ENCODE assay signal across 8 mouse cellular contexts in the genomic region with DNA sequence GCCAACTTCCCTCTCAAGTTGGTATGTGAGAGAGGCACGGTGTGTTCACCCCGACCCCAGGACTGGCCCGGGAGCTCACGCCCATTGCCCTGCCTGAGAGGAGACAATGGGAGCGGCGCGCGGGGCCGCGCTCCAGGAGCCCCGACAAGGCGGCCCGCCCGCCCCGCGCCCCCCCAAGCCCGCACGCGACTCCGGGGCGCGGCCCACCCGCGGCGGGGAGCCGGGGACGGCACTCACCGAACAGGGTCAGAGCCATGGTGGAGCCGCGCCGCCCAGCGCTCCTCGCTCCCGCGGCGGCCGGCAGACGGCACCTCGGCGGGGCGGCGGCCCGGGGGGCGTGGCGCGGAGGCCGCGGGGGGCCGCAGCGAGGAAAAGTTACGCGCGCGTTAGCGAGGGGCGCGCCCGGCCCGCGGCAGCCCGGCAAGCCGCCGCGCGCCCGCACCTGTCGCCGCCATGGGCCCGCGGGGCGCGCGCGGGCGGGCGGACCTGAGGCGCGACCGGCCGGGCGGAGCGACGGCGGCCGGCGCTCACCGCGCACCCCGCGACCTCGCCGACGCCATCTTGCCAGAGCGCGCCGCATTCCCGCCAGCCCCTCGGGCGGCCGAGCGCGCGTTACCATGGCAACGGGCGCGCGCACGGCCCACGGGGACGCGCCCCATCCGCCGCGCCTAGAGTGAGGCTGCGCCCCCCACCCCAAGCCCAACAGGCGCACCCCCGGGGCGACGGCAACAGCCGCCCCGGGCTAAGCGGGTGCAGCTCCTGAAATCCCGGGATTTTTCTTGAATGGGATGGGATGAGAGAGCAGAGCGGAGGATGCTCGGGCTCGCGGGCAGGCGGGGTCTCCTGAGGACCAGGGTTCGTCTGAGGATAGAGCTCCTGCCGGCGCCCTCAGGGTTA. TPM values are rescaled to one million over a fixed set of nuclear protein-coding genes. Genes with fewer than 3 reads are reported as not detected.
DNase-seq lines count a peak whose midpoint lies in the region; ATAC-seq lines count a peak whose summit lies in the region.

Chn1 (minus strand) TSS at position 561 of the 897 bp plus-strand sequence.

- 0 out of 2 replicates have a peak, but pooled peaks cover 3% of the 10 kb centered on the region for H3K4me1 ChIP-seq in embryonic facial prominence, embryonic 15.5 days
- peaks cover 2 to 23% of the 10 kb centered on the region in 2 experiments; a peak in 3 of 4 replicates for H3K4me1 ChIP-seq in heart, embryonic 14.5 days (ENCODE audit: control insufficient read depth in 2 of 2, insufficient read depth in 2 of 2, low read length in 2 of 2)
- no peaks in the 10 kb centered on the region for H3K4me1 ChIP-seq in liver, embryonic 11.5 days (replicated peaks; ENCODE audit: control insufficient read depth, insufficient read depth, low read length)

- peak; percentile 52 for DNase-seq in A20 (ENCODE audit: low read depth, low spot score)
- peak; percentile 73 for DNase-seq in adrenal gland, postnatal 25 days
- peak; percentile 77 for DNase-seq in kidney, postnatal 14 days
- peak; percentile 74 for DNase-seq in liver, embryonic 11.5 days (ENCODE audit: low spot score)
- peak; percentile 86 for DNase-seq in neural tube, embryonic 10.5 days (ENCODE audit: extremely low spot score, low spot score)
- peak; percentile 4 to 6 for DNase-seq in thymus, adult 18-20 months

- peak; percentile 88 for ATAC-seq in embryonic facial prominence, embryonic 15.5 days (ENCODE audit: insufficient number of reproducible peaks, low FRiP score, low TSS enrichment, low read depth)
- peak; percentile 84 for ATAC-seq in heart, embryonic 14.5 days (ENCODE audit: insufficient number of reproducible peaks, insufficient read depth, low FRiP score, low read depth)
- peak; percentile 83 for ATAC-seq in liver, embryonic 11.5 days (replicated peaks; ENCODE audit: low FRiP score)

- H3K4me2 ChIP-seq in embryonic facial prominence, embryonic 15.5 days (replicated peaks) = peak within 1 kb of the TSS; percentile 89
- H3K4me2 ChIP-seq in heart, embryonic 14.5 days (ENCODE audit: low read length) = peak within 1 kb of the TSS; percentile 87
- H3K4me2 ChIP-seq in liver, embryonic 11.5 days = peak within 1 kb of the TSS; percentile 97

- peak within 1 kb of the TSS; percentile 34; the same call in 1 of the 2 replicates for H3K27ac ChIP-seq in embryonic facial prominence, embryonic 15.5 days (replicated peaks)
- H3K27ac ChIP-seq in heart, embryonic 14.5 days (replicated peaks in 1 of 2; ENCODE audit: control insufficient read depth in 1 of 2, insufficient read depth in 1 of 2, low read depth in 2 of 2, low read length in 2 of 2) = peak within 1 kb of the TSS in 1 of 2 experiments; percentile 65; a peak in 2 of 4 replicates
- no peak within 1 kb of the TSS for H3K27ac ChIP-seq in liver, embryonic 11.5 days (ENCODE audit: low read depth, low read length)

- H3K36me3 ChIP-seq in embryonic facial prominence, embryonic 15.5 days = no peaks in the 10 kb centered on the region
- H3K36me3 ChIP-seq in heart, embryonic 14.5 days (ENCODE audit: control insufficient read depth, insufficient read depth, low read length) = no peaks in the 10 kb centered on the region
- H3K36me3 ChIP-seq in liver, embryonic 11.5 days (ENCODE audit: control insufficient read depth, insufficient read depth, low read length) = no peaks in the 10 kb centered on the region

- H3K27me3 ChIP-seq in embryonic facial prominence, embryonic 15.5 days = peaks cover 4% of the 10 kb centered on the region; the same call in 1 of the 2 replicates
- no peaks in the 10 kb centered on the region; the same call in 1 of the 2 replicates for H3K27me3 ChIP-seq in heart, embryonic 14.5 days (ENCODE audit: control insufficient read depth, insufficient read depth, low read length)
- peaks cover 21% of the 10 kb centered on the region for H3K27me3 ChIP-seq in liver, embryonic 11.5 days (replicated peaks; ENCODE audit: control insufficient read depth, insufficient read depth, low read length)

- H3K9me3 ChIP-seq in embryonic facial prominence, embryonic 15.5 days (replicated peaks) = no peaks in the 10 kb centered on the region
- H3K9me3 ChIP-seq in heart, embryonic 14.5 days (ENCODE audit: control insufficient read depth, low read length) = no peaks in the 10 kb centered on the region
- no peaks in the 10 kb centered on the region for H3K9me3 ChIP-seq in liver, embryonic 11.5 days (ENCODE audit: control insufficient read depth, low read length)

- WGBS in embryonic facial prominence, embryonic 15.5 days = under 1% methylated on average over 99 of the region's 131 CpGs
- under 1% methylated on average over 106 of the region's 131 CpGs for WGBS in heart, embryonic 14.5 days
- WGBS in liver, embryonic 11.5 days = under 1% methylated on average over 86 of the region's 131 CpGs

- H3K4me3 ChIP-seq in embryonic facial prominence, embryonic 15.5 days (replicated peaks) = peak within 1 kb of the TSS; percentile 60
- H3K4me3 ChIP-seq in heart, embryonic 14.5 days (ENCODE audit: control insufficient read depth in 1 of 2, insufficient read depth in 1 of 2, low read depth in 1 of 2, low read length in 2 of 2) = peak within 1 kb of the TSS; percentile 89 to 93
- peak within 1 kb of the TSS; percentile 82 for H3K4me3 ChIP-seq in liver, embryonic 11.5 days (ENCODE audit: low read depth, low read length)

- H3K9ac ChIP-seq in embryonic facial prominence, embryonic 15.5 days = peak within 1 kb of the TSS; percentile 55
- peak within 1 kb of the TSS; percentile 89 for H3K9ac ChIP-seq in heart, embryonic 14.5 days (ENCODE audit: low read length)
- H3K9ac ChIP-seq in liver, embryonic 11.5 days (ENCODE audit: low read depth, low read length) = peak within 1 kb of the TSS; percentile 70

RNA-seq across cellular contexts. Expression of gene Chn1, which starts in this region (rescaled TPM):
- 11.3 and 13.2 TPM in 2 replicates for total RNA-seq in adrenal gland, postnatal 25 days (2021)
- 24.7 and 25.2 TPM in 2 replicates for polyA plus RNA-seq in embryonic facial prominence, embryonic 15.5 days (2015; fragmentation: Nextera tagmentation; extraction: Ambion mirVana)
- 30.4 and 36.7 TPM in 2 replicates for polyA plus RNA-seq in heart, embryonic 14.5 days (2014; fragmentation: Nextera tagmentation; extraction: Ambion mirVana)
- 6.1 and 7.6 TPM in 2 replicates for polyA plus RNA-seq in liver, embryonic 11.5 days (2014; fragmentation: Nextera tagmentation; extraction: Ambion mirVana)

Comparison
In these comparisons a context has a peak if more than half of its experiments do, and no peak if none do; other contexts are left out.
1. DNase-seq: peak in every context shown above with its lines; median percentile 86 in neural tube, embryonic 10.5 days; 77 in kidney, postnatal 14 days; 74 in liver, embryonic 11.5 days; 73 in adrenal gland, postnatal 25 days; 52 in A20; 5 in thymus, adult 18-20 months.